Comparison of ENCODE assay signal across 9 mouse cellular contexts in the genomic region with DNA sequence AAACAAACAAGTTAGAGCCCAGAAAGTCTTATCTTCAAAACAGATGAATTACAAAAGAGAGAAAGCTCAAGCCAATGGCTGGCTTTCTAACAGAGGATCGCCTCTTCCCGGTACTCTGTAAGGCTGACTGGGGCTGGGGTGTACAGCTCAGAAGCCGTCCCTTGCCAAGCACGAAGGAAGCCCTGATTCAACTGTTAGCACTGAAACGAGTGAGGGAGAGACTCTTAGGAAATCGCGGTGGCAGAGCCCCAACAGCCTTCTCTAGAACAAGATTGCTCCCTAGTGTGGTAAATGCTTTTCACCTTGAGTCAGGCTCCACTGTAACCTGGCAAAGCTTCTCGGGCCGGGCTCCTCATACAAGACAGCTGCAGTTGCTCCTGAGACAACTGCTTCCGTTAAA.
A peak's percentile ranks its signal among the peaks of the same experiment; 100 is the strongest.
DNase-seq lines count a peak whose midpoint lies in the region; ATAC-seq lines count a peak whose summit lies in the region.
"Had no signal": no experiment of that assay in that cellular context is flagged by ENCODE, and none has a peak within 500 bp of the region (broad histone marks: within the 10 kb centered on the region; RNA-seq: fewer than 3 reads in every experiment).

No protein-coding gene starts in this region.

- no peaks in the 10 kb centered on the region for H3K4me1 ChIP-seq in heart, embryonic 11.5 days (ENCODE audit: control insufficient read depth, insufficient read depth, low read length)
- H3K4me1 ChIP-seq in intestine, embryonic 15.5 days (replicated peaks) = peaks cover 16% of the 10 kb centered on the region
- H3K4me1 ChIP-seq: midbrain, embryonic 12.5 days had no signal

- H3K27ac ChIP-seq in heart, embryonic 11.5 days (ENCODE audit: low read depth, low read length) = no peak overlapping the region
- H3K27ac ChIP-seq in intestine, embryonic 15.5 days = peak overlapping the region; percentile 81
- H3K27ac ChIP-seq: midbrain, embryonic 12.5 days had no signal

- no peak overlapping the region for H3K4me3 ChIP-seq in heart, embryonic 11.5 days (ENCODE audit: low read depth, low read length)
- peak overlapping the region; percentile 18 for H3K4me3 ChIP-seq in intestine, embryonic 15.5 days (replicated peaks)
- H3K4me3 ChIP-seq: midbrain, embryonic 12.5 days had no signal

- H3K36me3 ChIP-seq in heart, embryonic 11.5 days (ENCODE audit: control insufficient read depth, insufficient read depth, low read length) = no peaks in the 10 kb centered on the region
- H3K36me3 ChIP-seq in intestine, embryonic 15.5 days = no peaks in the 10 kb centered on the region
- H3K36me3 ChIP-seq: midbrain, embryonic 12.5 days had no signal

- H3K4me2 ChIP-seq in heart, embryonic 11.5 days = no peak overlapping the region
- H3K4me2 ChIP-seq in intestine, embryonic 15.5 days (replicated peaks) = peak overlapping the region; percentile 43
- H3K4me2 ChIP-seq: midbrain, embryonic 12.5 days had no signal

- 29% methylated on average over 10 of the region's 10 CpGs for WGBS in heart, embryonic 11.5 days (ENCODE audit: insufficient replicate concordance)
- 19% methylated on average over 10 of the region's 10 CpGs for WGBS in intestine, embryonic 15.5 days

- peak; percentile 98 for DNase-seq in heart, adult 11 months
- DNase-seq in gastrocnemius, adult 18-20 months (ENCODE audit: low spot score) = peak; percentile 69
- peak; percentile 88 to 91 for DNase-seq in lung, adult 18-20 months
- DNase-seq in testis, postnatal 14 days (ENCODE audit: low spot score) = peak; percentile 61
- no peak for DNase-seq in cerebellum, adult 11 months
- no peak for DNase-seq in cerebellum, adult 11-12 months

- no peaks in the 10 kb centered on the region for H3K9me3 ChIP-seq in heart, embryonic 11.5 days (replicated peaks; ENCODE audit: control insufficient read depth, low read length)
- H3K9me3 ChIP-seq in intestine, embryonic 15.5 days = no peaks in the 10 kb centered on the region
- H3K9me3 ChIP-seq: midbrain, embryonic 12.5 days had no signal

- ATAC-seq in heart, embryonic 11.5 days (replicated peaks; ENCODE audit: insufficient number of reproducible peaks, low FRiP score, low TSS enrichment) = no peak
- no peak for ATAC-seq in intestine, embryonic 15.5 days

- H3K27me3 ChIP-seq in heart, embryonic 11.5 days (ENCODE audit: control insufficient read depth, insufficient read depth, low read length) = no peaks in the 10 kb centered on the region
- no peaks in the 10 kb centered on the region for H3K27me3 ChIP-seq in intestine, embryonic 15.5 days (replicated peaks)
- H3K27me3 ChIP-seq: midbrain, embryonic 12.5 days had no signal

- H3K9ac ChIP-seq in heart, embryonic 11.5 days (ENCODE audit: low read depth, low read length) = no peak overlapping the region
- peak overlapping the region; percentile 26; the same call in 1 of the 2 replicates for H3K9ac ChIP-seq in intestine, embryonic 15.5 days
- H3K9ac ChIP-seq: midbrain, embryonic 12.5 days had no signal

Comparison
In these comparisons a context has a peak if more than half of its experiments do, and no peak if none do; other contexts are left out.
1. DNase-seq: peak in heart, adult 11 months (single experiment), gastrocnemius, adult 18-20 months (single experiment), lung, adult 18-20 months (2 of 2) and testis, postnatal 14 days (single experiment); none in cerebellum, adult 11 months (single experiment) and cerebellum, adult 11-12 months (single experiment).